8 mouse cellular contexts compared by ENCODE assay signal in the genomic region with DNA sequence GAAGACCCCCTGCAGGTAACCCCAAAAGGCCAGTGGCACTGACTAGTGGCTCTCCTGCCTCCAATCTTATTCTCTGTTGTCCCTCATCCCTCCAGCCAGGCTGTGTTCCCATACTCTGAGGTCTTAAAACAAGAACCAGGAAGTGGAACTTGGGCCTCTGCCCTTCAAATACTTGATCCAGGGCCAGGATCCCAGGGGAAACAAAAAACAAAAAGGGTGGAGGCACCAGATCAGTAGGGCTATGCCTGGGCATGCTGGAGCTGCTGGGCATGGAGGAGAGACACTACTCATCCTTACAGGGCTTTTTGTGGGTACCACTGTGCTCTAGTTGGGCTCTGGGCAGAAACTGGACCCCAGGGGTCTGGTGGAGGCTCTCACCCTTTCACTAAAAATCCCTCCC. TPM values are rescaled to one million over a fixed set of nuclear protein-coding genes. Genes with fewer than 3 reads are reported as not detected.
DNase-seq lines count a peak whose midpoint lies in the region; ATAC-seq lines count a peak whose summit lies in the region.
"Had no signal": no experiment of that assay in that cellular context is flagged by ENCODE, and none has a peak within 500 bp of the region (broad histone marks: within the 10 kb centered on the region; RNA-seq: fewer than 3 reads in every experiment).

No protein-coding gene starts in this region.

- peak overlapping the region; percentile 73 to 83 for H3K27ac ChIP-seq in heart, embryonic 14.5 days (replicated peaks in 1 of 2; ENCODE audit: control insufficient read depth in 1 of 2, insufficient read depth in 1 of 2, low read depth in 2 of 2, low read length in 2 of 2)
- H3K27ac ChIP-seq in limb, embryonic 15.5 days = no peak overlapping the region
- H3K27ac ChIP-seq in forebrain, embryonic 16.5 days (ENCODE audit: low read length) = no peak overlapping the region
- H3K27ac ChIP-seq: embryonic facial prominence, embryonic 13.5 days had no signal

- H3K9me3 ChIP-seq in heart, embryonic 14.5 days (ENCODE audit: control insufficient read depth, low read length) = no peaks in the 10 kb centered on the region
- H3K9me3 ChIP-seq in limb, embryonic 15.5 days = no peaks in the 10 kb centered on the region
- H3K9me3 ChIP-seq in forebrain, embryonic 16.5 days (ENCODE audit: control insufficient read depth, low read length) = no peaks in the 10 kb centered on the region
- H3K9me3 ChIP-seq: embryonic facial prominence, embryonic 13.5 days had no signal

- peak; percentile 82 for DNase-seq in 3134 (ENCODE audit: extremely low read depth, insufficient read length, low spot score)
- DNase-seq in 3T3-L1 (ENCODE audit: low read depth, low spot score) = peak; percentile 96
- peak; percentile 68 for DNase-seq in cerebellum, adult 9-10 months
- peak; percentile 87 for DNase-seq in urinary bladder, postnatal 14 days (ENCODE audit: low spot score)

- ATAC-seq in heart, embryonic 14.5 days (ENCODE audit: insufficient number of reproducible peaks, insufficient read depth, low FRiP score, low read depth) = no peak
- ATAC-seq in limb, embryonic 15.5 days (ENCODE audit: insufficient number of reproducible peaks, low FRiP score, low TSS enrichment, low read depth) = no peak
- ATAC-seq in forebrain, embryonic 16.5 days = no peak

- H3K4me3 ChIP-seq in heart, embryonic 14.5 days (ENCODE audit: control insufficient read depth in 1 of 2, insufficient read depth in 1 of 2, low read depth in 1 of 2, low read length in 2 of 2) = no peak overlapping the region
- H3K4me3 ChIP-seq in limb, embryonic 15.5 days = no peak overlapping the region
- no peak overlapping the region for H3K4me3 ChIP-seq in forebrain, embryonic 16.5 days (replicated peaks; ENCODE audit: low read length)

- H3K4me1 ChIP-seq in heart, embryonic 14.5 days (ENCODE audit: control insufficient read depth in 2 of 2, insufficient read depth in 2 of 2, low read length in 2 of 2) = peaks cover 11 to 16% of the 10 kb centered on the region in 2 experiments
- H3K4me1 ChIP-seq in limb, embryonic 15.5 days = peaks cover 34% of the 10 kb centered on the region
- peaks cover 10% of the 10 kb centered on the region; the same call in 1 of the 2 replicates for H3K4me1 ChIP-seq in forebrain, embryonic 16.5 days (replicated peaks; ENCODE audit: control insufficient read depth, insufficient read depth, low read length)

- H3K36me3 ChIP-seq in heart, embryonic 14.5 days (ENCODE audit: control insufficient read depth, insufficient read depth, low read length) = no peaks in the 10 kb centered on the region
- no peaks in the 10 kb centered on the region for H3K36me3 ChIP-seq in limb, embryonic 15.5 days
- H3K36me3 ChIP-seq in forebrain, embryonic 16.5 days (ENCODE audit: control insufficient read depth, insufficient read depth) = no peaks in the 10 kb centered on the region
- H3K36me3 ChIP-seq: embryonic facial prominence, embryonic 13.5 days had no signal

- H3K4me2 ChIP-seq in heart, embryonic 14.5 days (ENCODE audit: low read length) = peak overlapping the region; percentile 94; the same call in 1 of the 2 replicates
- H3K4me2 ChIP-seq in limb, embryonic 15.5 days = 0 out of 2 replicates have a peak overlapping the region, but pooled peaks have one; percentile 4
- H3K4me2 ChIP-seq in forebrain, embryonic 16.5 days (ENCODE audit: low read length) = no peak overlapping the region

- no peaks in the 10 kb centered on the region for H3K27me3 ChIP-seq in heart, embryonic 14.5 days (ENCODE audit: control insufficient read depth, insufficient read depth, low read length)
- H3K27me3 ChIP-seq in limb, embryonic 15.5 days = no peaks in the 10 kb centered on the region
- H3K27me3 ChIP-seq in forebrain, embryonic 16.5 days (replicated peaks; ENCODE audit: control insufficient read depth, insufficient read depth, low read length) = no peaks in the 10 kb centered on the region; the same call in 1 of the 2 replicates

- peak overlapping the region; percentile 70; the same call in 1 of the 2 replicates for H3K9ac ChIP-seq in heart, embryonic 14.5 days (ENCODE audit: low read length)
- H3K9ac ChIP-seq in limb, embryonic 15.5 days = no peak overlapping the region
- no peak overlapping the region for H3K9ac ChIP-seq in forebrain, embryonic 16.5 days (replicated peaks; ENCODE audit: low read depth, low read length)

RNA-seq across cellular contexts. Expression of a gene that starts 5.1 kb away (rescaled TPM):
- 9.3 and 10.5 TPM in 2 replicates for polyA plus RNA-seq in heart, embryonic 14.5 days (2014; fragmentation: Nextera tagmentation; extraction: Ambion mirVana)
- polyA plus RNA-seq in limb, embryonic 15.5 days (2015; fragmentation: Nextera tagmentation; extraction: Ambion mirVana) = 12.4 and 20.3 TPM in 2 replicates
- polyA plus RNA-seq in forebrain, embryonic 16.5 days (2015; fragmentation: Nextera tagmentation; extraction: Ambion mirVana) = 5.5 and 6.6 TPM in 2 replicates

RNA-seq across cellular contexts. Expression of a gene that starts 35.5 kb away (rescaled TPM):
- not detected in 2 replicates for polyA plus RNA-seq in heart, embryonic 14.5 days (2014; fragmentation: Nextera tagmentation; extraction: Ambion mirVana)
- not detected in 2 replicates for polyA plus RNA-seq in limb, embryonic 15.5 days (2015; fragmentation: Nextera tagmentation; extraction: Ambion mirVana)
- polyA plus RNA-seq in forebrain, embryonic 16.5 days (2015; fragmentation: Nextera tagmentation; extraction: Ambion mirVana) = not detected in 2 replicates
- polyA plus RNA-seq: embryonic facial prominence, embryonic 13.5 days had no signal

Comparison
In these comparisons a context has a peak if more than half of its experiments do, and no peak if none do; other contexts are left out.
1. H3K27ac ChIP-seq: peak in heart, embryonic 14.5 days (2 of 2); none in limb, embryonic 15.5 days (single experiment) and forebrain, embryonic 16.5 days (single experiment).
2. Peak in every context shown above with its lines, with median percentiles within 50 percentile points of each other: DNase-seq.